Mouse (Mus musculus) ES-Bruce4 (cell line): Measurements from ENCODE around the gene Gm48551. TPM values are rescaled to one million over a fixed set of nuclear protein-coding genes. Genes with fewer than 3 reads are reported as not detected.

Experiments
- H3K27ac ChIP-seq: 2 replicates; pipeline ENCODE4 v1.5.1; 2012; ENCODE audit warnings: low read length, inconsistent platforms; ENCODE audit not compliant: insufficient read depth
- H3K27me3 ChIP-seq: 2 replicates; pipeline ENCODE4 v1.6.1; 2012; ENCODE audit warnings: mild to moderate bottlenecking, low read length, inconsistent platforms; ENCODE audit not compliant: control insufficient read depth, poor library complexity, insufficient read depth, severe bottlenecking
- H3K36me3 ChIP-seq: 2 replicates; pipeline ENCODE4 v1.6.1; 2012; ENCODE audit warnings: inconsistent platforms, mild to moderate bottlenecking, low read length, moderate library complexity; ENCODE audit not compliant: control insufficient read depth, poor library complexity, insufficient read depth, severe bottlenecking
- H3K4me1 ChIP-seq: one replicate; pipeline ENCODE4 v1.8.1; 2011; ENCODE audit warnings: low read length; ENCODE audit not compliant: control insufficient read depth, insufficient read depth
- H3K4me3 ChIP-seq: 2 replicates; pipeline ENCODE4 v1.5.1; 2011; ENCODE audit warnings: low read depth, mild to moderate bottlenecking, low read length
- H3K9ac ChIP-seq: 2 replicates; pipeline ENCODE4 v1.6.1; 2012; ENCODE audit warnings: low read depth, mild to moderate bottlenecking, inconsistent platforms; ENCODE audit not compliant: poor library complexity, severe bottlenecking
- H3K9me3 ChIP-seq: replicated peaks from 2 replicates; pipeline ENCODE4 v1.6.1; 2012; ENCODE audit warnings: mild to moderate bottlenecking, low read length, inconsistent platforms; ENCODE audit not compliant: control insufficient read depth, poor library complexity, insufficient read depth, severe bottlenecking
- CTCF ChIP-seq: IDR thresholded peaks from one replicate; pipeline ENCODE4 v1.8.1; 2011; ENCODE audit warnings: low read depth, low read length
- EP300 ChIP-seq: IDR thresholded peaks from 2 replicates; pipeline ENCODE4 v1.6.1; 2011; ENCODE audit warnings: low read depth, low read length; ENCODE audit not compliant: insufficient read depth
- POLR2A ChIP-seq: IDR thresholded peaks from one replicate; pipeline ENCODE4 v1.8.1; 2011; ENCODE audit warnings: low read length; ENCODE audit not compliant: insufficient read depth
- polyA plus RNA-seq: library from polyadenylated mRNA; stranded (reverse); fragments of >200 nt; gene quantifications from 2 replicates; pipeline ENCODE4 v1.2.4, GENCODE M21; 2011; ENCODE audit warnings: low read depth; ENCODE audit not compliant: missing spikeins, insufficient read depth, insufficient read length

The Gm48551 gene
- polyA plus RNA-seq, 1 experiment = 1.5 TPM

DNA sequence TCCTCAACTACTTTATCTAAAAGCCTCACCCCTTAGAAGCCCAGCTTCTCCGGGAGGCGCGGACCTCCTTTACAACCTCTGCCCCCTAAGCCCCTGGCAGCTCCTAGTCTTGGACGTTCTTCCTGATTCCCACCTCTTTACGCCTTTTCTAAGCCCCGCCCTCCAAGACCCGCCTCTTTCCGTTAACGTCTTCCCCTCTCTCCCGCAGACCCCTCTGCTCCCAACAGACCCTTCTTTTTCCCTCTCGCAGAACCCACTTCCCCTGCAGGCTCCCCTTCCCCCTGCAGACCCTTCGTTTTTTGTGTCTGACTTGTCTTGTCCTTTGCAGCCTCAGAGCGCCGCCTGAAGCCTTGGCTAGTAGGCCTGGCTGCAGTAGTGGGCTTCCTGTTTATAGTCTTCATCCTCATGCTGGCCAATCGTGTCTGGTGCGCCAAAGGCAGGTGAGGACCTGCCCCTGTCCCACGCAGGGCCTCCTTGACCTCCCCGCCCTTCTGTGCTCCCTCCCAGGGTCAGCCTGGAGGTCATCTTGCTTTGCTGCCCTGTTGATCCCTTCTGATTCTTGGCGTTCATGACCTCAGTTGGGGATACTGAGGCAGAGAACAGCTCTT, 9.3 kb downstream of the Gm48551 start:
- Histone ChIP-seq H3K4me1 (peaks cover 3% of the 10 kb centered on the region), H3K27ac (no peak overlapping the region), H3K36me3 (no peaks in the 10 kb centered on the region), H3K9me3 (no peaks in the 10 kb centered on the region), H3K9ac (no peak overlapping the region), H3K27me3 (no peaks in the 10 kb centered on the region), H3K4me3 (peak overlapping the region; percentile 18; the same call in 1 of the 2 replicates)
- TF ChIP-seq POLR2A (no peak), CTCF (no peak)

DNA sequence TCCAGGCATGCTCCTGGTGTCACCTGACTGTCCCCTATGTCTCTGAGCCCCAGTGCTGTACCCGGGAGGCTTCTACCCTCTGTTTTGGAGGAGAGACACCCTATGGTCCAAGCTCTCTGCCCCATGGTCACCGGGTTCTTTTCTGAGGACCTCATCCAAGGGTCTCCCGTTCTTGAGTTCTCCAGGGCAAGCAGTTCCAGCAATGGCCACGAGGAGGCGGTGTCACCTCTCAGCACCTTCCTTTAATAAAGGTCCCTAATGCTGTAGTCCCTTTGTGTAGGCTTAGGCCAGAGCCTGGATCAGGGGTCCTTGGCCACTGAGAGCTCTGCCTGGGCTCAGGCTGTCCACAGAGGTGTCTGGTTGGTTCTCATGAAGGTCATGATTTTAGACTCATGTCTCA, 10.9 kb downstream of the Gm48551 start:
- H3K36me3 ChIP-seq = no peaks in the 10 kb centered on the region
- H3K27me3 ChIP-seq = no peaks in the 10 kb centered on the region
- H3K4me3 ChIP-seq = no peak overlapping the region
- H3K9ac ChIP-seq = no peak overlapping the region
- H3K4me1 ChIP-seq = peaks cover 3% of the 10 kb centered on the region
- peak; percentile 95 for TF ChIP-seq CTCF
- no peak for TF ChIP-seq EP300
- H3K27ac ChIP-seq = no peak overlapping the region
- no peaks in the 10 kb centered on the region for H3K9me3 ChIP-seq

DNA sequence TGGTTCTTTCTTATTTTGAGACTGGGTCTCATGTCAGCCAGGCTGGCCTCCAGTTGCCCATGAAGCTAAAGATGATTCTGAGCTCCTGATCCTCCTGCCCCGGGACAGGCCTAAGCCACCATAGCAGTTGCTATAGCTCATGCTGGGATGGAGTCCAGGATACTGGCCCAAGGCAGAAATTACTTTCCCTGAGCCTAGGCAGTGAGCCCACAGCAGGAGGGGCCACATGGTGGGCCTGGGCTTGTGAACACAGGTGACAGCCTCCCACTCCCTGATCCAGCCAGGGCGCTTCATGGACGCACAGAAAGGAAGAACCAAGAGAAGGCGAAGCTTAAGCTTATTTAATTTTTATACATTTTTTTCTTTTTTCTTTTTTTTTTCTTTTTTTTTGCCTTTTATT, 11.6 kb downstream of the Gm48551 start:
- H3K4me1 ChIP-seq = peaks cover 3% of the 10 kb centered on the region
- H3K27ac ChIP-seq = no peak overlapping the region
- TF ChIP-seq EP300 (no peak), POLR2A (no peak), CTCF (no peak)
- H3K9ac ChIP-seq = no peak overlapping the region
- no peaks in the 10 kb centered on the region for H3K27me3 ChIP-seq
- H3K9me3 ChIP-seq = no peaks in the 10 kb centered on the region
- H3K4me3 ChIP-seq = no peak overlapping the region
- H3K36me3 ChIP-seq = no peaks in the 10 kb centered on the region

DNA sequence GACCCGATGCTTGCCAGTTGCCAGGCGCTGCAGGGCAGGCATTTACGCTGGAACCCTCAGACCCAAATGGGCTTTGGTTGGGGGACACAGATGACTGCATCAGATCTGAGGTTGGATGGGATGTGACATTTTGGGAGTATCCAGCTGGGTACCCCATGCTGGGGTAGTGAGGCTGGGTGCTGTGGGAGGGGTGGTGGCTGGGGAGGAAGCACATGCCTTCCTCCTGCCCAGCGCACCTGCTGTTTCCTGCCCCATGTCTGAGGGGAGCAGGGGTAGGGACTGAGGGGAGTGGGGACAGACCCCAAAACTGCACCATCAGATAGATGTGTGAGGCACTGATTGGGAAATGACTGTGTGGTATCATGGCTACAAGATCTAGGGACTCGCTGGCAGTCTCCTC, 12.5 kb downstream of the Gm48551 start:
- Histone ChIP-seq H3K4me1 (peaks cover 3% of the 10 kb centered on the region), H3K9me3 (no peaks in the 10 kb centered on the region), H3K4me3 (no peak overlapping the region), H3K9ac (no peak overlapping the region), H3K27me3 (no peaks in the 10 kb centered on the region), H3K36me3 (no peaks in the 10 kb centered on the region), H3K27ac (no peak overlapping the region)
- TF ChIP-seq EP300 (no peak), POLR2A (no peak), CTCF (no peak)

DNA sequence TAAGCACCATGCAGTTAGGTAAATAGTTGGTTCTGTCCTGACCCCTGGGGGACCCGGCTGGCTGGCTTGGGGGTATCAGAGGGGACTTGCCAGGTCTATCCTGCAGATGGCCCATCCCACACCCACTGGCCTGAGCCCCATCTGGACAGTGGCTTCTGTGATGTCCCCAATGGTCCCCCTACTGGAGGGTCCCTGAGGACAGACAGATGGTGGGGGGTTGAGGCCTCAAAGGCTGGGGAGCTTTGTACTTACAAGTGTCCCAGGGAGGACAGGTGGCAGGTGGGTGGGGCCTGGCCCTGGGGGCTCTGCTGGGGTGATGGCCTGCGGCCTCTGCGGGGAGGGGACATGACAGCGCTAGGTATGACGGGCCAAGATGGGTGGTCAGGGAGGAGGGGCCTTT, 15.0 kb downstream of the Gm48551 start:
- Histone ChIP-seq H3K9ac (no peak overlapping the region), H3K9me3 (no peaks in the 10 kb centered on the region), H3K4me3 (no peak overlapping the region), H3K27ac (no peak overlapping the region), H3K4me1 (peaks cover 6% of the 10 kb centered on the region), H3K36me3 (no peaks in the 10 kb centered on the region), H3K27me3 (no peaks in the 10 kb centered on the region)
- TF ChIP-seq EP300 = no peak
- no peak for TF ChIP-seq CTCF
- no peak for TF ChIP-seq POLR2A

DNA sequence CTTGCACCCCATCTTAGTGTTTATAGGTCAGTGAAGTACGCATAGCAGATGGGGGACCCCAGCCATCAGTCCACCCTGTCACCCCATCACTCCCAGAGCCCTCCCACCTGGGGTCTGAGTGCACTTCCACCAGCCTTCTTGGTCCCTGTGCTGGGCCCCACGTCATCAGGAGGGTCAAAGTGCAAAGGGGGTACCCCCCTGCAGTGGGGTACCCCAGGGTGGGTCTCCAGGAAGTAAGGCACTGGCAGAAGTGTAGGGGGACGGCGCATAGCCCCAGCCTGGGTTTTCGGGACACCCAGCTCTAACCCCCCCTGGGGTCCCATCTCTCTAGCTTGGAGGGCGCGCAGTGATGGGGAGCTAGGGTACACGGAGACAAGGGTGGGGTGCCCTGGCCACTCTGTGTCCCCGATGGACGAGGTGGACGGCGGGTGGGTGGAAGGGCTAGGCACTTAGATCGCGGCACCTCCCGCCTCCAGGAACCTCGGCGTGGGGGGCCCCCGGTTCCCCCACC, 15.6 kb downstream of the Gm48551 start:
- no peaks in the 10 kb centered on the region for H3K27me3 ChIP-seq
- H3K9ac ChIP-seq = peak overlapping the region; percentile 39
- no peak overlapping the region for H3K27ac ChIP-seq
- peaks cover 6% of the 10 kb centered on the region for H3K4me1 ChIP-seq
- TF ChIP-seq CTCF (no peak), EP300 (no peak), POLR2A (no peak)
- no peaks in the 10 kb centered on the region for H3K9me3 ChIP-seq
- H3K4me3 ChIP-seq = peak overlapping the region; percentile 35
- H3K36me3 ChIP-seq = no peaks in the 10 kb centered on the region
